Mouse (Mus musculus) brain, adult 10 weeks (tissue): ENCODE results near the gene Maff. TPM values are rescaled to one million over a fixed set of nuclear protein-coding genes. Genes with fewer than 3 reads are reported as not detected.

ENCODE experiments used
- polyA plus RNA-seq: library from polyadenylated mRNA; stranded (reverse); fragments of 350-450 nt; fragmentation: Illumina TruSeq; extraction: RNeasy Lipid Tissue Mini Kit (QIAGEN cat#74804); gene quantifications from one replicate; pipeline ENCODE4 v1.2.3, GENCODE M21; 2015; ENCODE audit warnings: low read depth, low replicate concordance

Gene Maff
- 1.1 TPM for polyA plus RNA-seq

DNA sequence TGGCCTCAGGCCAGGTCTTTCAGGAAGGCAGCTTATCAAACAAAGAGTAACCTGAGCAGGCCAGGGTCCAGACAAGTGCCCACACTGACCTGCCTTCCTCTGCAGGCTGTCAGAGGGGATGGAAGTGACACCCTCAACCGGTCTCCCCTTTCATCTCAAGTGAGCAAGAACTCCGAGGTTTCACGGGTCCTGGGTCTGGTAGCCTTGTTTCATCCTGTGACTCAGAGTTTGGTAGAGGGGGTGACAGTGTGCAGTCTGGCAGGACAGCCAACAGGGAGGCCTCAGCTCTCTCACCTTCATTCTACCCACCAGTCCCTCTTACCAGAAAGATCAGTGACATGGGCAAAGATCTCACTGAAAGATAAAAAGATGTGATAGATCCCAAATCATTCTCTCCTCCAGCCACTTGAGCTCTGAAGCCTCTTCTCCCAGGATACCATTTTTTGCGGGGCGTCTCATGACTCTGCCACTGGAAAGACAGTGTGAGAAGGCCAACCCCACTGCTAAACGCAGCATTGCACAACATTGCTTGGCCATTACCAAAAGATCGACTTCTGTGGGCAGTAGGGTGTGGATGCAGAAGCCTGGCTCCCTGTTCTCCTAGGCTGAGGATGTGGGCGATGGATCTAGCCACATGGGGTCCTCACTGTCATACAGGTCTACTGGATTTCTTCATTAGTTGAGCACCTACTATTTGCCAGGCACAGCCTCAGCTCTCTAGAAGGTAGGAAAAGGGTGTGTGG lies at the start of gene Maff:
Gene Maff (plus strand): TSS at position 571 of the 743 bp plus-strand sequence.

DNA sequence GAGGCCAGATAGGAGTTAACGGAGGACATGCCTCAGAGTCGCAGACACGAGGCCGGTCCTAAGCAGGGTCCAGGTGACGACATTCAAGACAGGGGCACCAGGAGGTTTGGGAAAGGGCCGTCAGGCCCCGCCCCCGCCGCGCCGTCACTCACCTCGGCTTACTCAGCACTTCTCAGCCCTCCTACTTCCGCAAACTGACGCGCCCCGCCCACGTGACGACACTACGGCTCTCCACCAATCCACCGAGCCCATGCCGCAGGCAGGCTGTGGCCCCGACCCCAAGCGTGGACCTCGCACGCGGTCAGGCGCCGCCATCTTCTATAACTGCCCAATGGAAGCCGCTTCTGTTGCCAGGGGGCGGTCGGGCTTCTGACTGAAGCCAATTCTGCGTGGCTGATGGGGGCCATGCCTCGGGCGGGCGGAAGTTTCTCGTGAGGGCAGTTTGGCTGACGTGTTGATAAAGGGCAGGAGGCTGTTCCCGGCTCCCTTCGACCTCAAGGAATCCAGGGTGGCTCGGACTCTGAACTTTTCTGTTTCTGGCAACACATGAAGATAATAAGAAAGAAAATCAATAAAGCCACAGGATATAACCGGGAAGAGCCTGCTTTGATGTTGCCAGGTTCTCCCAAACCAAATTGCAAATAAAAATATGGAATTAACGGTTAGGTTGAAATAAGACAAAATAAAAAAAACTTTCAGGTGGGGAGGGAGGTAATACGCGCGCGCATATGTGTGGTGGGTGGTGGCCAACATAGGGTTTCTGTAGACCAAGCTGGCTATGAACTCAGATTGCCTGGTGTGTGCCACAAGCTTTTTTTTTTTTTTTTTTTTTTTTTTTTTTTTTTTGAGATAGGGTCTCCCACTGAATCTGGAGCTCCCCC lies 18.1 kb upstream of the Maff start, which contains the start of gene Pla2g6:
Gene Pla2g6 (minus strand): TSS at position 333 of the 881 bp plus-strand sequence.

DNA sequence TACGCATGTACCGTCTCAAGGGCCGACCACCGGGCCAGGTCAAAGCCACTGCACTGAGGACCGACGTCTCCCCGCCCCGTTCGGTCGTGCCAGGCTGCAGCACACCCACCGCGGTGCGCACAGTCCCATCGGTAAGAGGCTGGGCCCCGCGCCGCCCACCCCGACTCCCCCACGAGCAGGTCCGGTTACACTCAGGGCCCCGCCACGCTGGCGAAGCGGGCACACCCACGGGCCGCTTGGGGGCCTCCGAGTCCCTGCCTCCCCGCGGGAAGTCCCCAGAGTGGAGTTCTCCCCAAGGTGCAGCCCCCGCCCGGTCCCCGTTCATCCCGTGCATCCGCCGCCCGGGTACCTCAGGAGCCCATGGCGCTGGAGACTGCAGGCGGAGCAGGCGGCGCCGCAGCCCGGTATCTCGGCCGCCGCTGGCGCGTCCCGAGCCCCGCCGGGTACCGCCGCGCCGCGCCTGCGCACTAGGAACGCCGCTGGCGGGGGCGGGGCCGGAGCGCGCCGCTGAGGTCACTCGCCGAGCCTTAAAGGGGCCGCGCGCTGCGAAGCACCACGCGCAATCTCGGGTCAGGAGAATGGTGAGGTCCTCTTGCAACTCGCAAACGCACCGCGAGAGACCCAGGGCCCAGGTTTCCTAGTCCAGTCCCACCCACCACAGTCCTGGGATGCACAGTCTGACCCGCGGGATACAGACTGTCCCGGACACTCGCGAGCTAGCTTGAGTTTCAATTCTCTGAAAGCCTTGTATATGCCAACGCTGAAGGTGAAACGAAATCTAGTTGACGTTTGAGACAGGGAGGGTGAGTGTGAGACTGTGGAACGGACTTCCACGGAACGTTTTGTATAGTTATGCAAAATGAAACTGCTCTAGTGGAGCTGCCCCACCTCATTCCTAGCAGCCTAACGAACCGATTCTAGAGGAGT lies 56.7 kb downstream of the Maff start, which contains the start of gene Tmem184b:
Gene Tmem184b (minus strand): TSS at position 734 of the 927 bp plus-strand sequence.

Other genes starting within 250 kb of the Maff start
- 24.2 TPM for gene Micall1, start 237.7 kb upstream of the Maff start, polyA plus RNA-seq
- gene Polr2f, start 205.6 kb upstream of the Maff start, polyA plus RNA-seq: 122 TPM
- 13.7 TPM for gene 1700088E04Rik, start 205.4 kb upstream of the Maff start, polyA plus RNA-seq
- 34.4 TPM for gene Sox10, start 181.4 kb upstream of the Maff start, polyA plus RNA-seq
- gene Pick1, start 117.4 kb upstream of the Maff start, polyA plus RNA-seq: 55.9 TPM
- gene Gm49486, start 117.2 kb upstream of the Maff start, polyA plus RNA-seq: not detected
- 1.1 TPM for gene Slc16a8, start 91.9 kb upstream of the Maff start, polyA plus RNA-seq
- 3.3 TPM for gene Baiap2l2, start 61.1 kb upstream of the Maff start, polyA plus RNA-seq
- 15.4 TPM for gene Pla2g6, start 18.2 kb upstream of the Maff start, polyA plus RNA-seq
- 52.5 TPM for gene Tmem184b, start 56.9 kb downstream of the Maff start, polyA plus RNA-seq
- 108 TPM for gene Csnk1e, start 108.9 kb downstream of the Maff start, polyA plus RNA-seq
- 90.4 TPM for gene Kcnj4, start 158.6 kb downstream of the Maff start, polyA plus RNA-seq
- 2.2 TPM for gene Kdelr3, start 169.8 kb downstream of the Maff start, polyA plus RNA-seq
- 250 TPM for gene Ddx17, start 200.1 kb downstream of the Maff start, polyA plus RNA-seq